Mouse (Mus musculus) neural tube, embryonic 12.5 days (tissue): ENCODE results near the gene Stard10. TPM values are rescaled to one million over a fixed set of nuclear protein-coding genes. Genes with fewer than 3 reads are reported as not detected.

Experiments
- ATAC-seq: fragments of 200-750 bp; cut with Nextera tagmentation; 2 replicates; pipeline ENCODE4 v1.8.0; 2017; ENCODE audit warnings: low read depth, mild to moderate bottlenecking, moderate TSS enrichment, moderate library complexity; ENCODE audit not compliant: low FRiP score
- H3K27ac ChIP-seq: fragments of 300-500 bp; sonication (generic); 2 replicates; pipeline ENCODE4 v1.5.1; 2016
- H3K27me3 ChIP-seq: fragments of 300-500 bp; sonication (generic); replicated peaks from 2 replicates; pipeline ENCODE4 v1.6.1; 2016; ENCODE audit warnings: mild to moderate bottlenecking
- H3K36me3 ChIP-seq: fragments of 300-500 bp; sonication (generic); 2 replicates; pipeline ENCODE4 v1.6.1; 2016; ENCODE audit warnings: mild to moderate bottlenecking
- H3K4me1 ChIP-seq: fragments of 300-500 bp; sonication (generic); 2 replicates; pipeline ENCODE4 v1.6.1; 2016
- H3K4me2 ChIP-seq: fragments of 300-500 bp; sonication (generic); replicated peaks from 2 replicates; pipeline ENCODE4 v1.6.1; 2016; ENCODE audit warnings: mild to moderate bottlenecking
- H3K4me3 ChIP-seq: fragments of 300-500 bp; sonication (generic); 2 replicates; pipeline ENCODE4 v1.5.1; 2016
- H3K9ac ChIP-seq: fragments of 300-500 bp; sonication (generic); 2 replicates; pipeline ENCODE4 v1.6.1; 2016; ENCODE audit warnings: mild to moderate bottlenecking
- H3K9me3 ChIP-seq: fragments of 300-500 bp; sonication (generic); 2 replicates; pipeline ENCODE4 v1.6.1; 2016; ENCODE audit warnings: mild to moderate bottlenecking
- WGBS: fragments of 180-500 bp; shearing (Covaris S2); methylation state at CpG from one replicate; pipeline ENCODE4 v1.1.7; 2016; 5-methylcytosine and 5-hydroxymethylcytosine counted together
- polyA plus RNA-seq: library from polyadenylated mRNA; unstranded; fragments of >200 nt; fragmentation: Nextera tagmentation; extraction: Ambion mirVana; gene quantifications from 2 replicates; pipeline ENCODE4 v1.2.1, GENCODE M21; 2016

Stard10 gene
- polyA plus RNA-seq, 1 experiment from 2014 or later = 8.2 TPM

DNA sequence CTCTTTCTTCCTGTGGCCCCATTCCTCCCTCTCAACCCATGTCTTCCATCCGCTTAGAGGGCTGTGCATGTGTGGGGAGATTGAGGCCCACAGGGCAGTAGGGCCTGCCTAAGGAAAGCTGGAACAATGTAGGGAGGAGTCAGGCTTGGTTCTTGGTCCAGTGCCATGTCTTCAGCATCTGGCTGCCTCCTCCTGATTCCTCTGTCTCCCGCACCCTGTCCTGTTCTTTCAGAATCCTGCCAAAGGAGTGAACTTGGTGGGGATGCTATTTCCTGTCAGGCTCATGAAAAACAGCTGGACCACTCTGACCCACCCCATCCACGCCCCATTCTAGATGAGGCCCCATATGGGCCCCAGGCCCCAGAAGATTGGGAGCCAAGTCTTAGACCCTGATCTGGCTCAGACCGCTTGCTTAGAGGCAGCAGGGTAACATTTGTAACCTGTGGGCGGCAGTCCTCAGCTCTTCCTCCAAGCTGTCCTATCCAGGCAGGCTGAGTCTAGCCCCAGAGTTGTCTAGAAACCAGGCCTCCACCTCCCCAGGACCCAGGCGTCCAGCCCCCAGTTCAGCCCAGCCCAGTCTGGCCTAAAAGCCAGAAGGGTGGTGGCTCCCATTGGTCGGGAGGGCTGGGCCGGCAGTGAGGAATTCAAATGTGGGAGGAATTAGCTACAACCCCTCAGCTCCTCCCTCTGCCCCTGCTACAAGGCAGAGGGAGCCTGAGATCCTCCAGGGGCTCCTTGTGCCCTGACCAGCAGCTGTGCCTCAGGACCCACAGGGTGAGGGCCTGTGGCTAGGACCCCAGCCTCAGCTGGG, 77.0 kb downstream of the Stard10 start:
- no peaks in the 10 kb centered on the region for H3K27me3 ChIP-seq
- no peak overlapping the region for H3K27ac ChIP-seq
- H3K4me1 ChIP-seq = peaks cover 8% of the 10 kb centered on the region; the same call in 1 of the 2 replicates
- H3K36me3 ChIP-seq = no peaks in the 10 kb centered on the region
- no peaks in the 10 kb centered on the region for H3K9me3 ChIP-seq
- 38% methylated on average over 8 of the region's 8 CpGs for WGBS
- ATAC-seq = no peak
- H3K4me2 ChIP-seq = no peak overlapping the region
- no peak overlapping the region for H3K9ac ChIP-seq
- no peak overlapping the region for H3K4me3 ChIP-seq

GRCm38 (mm10) chr7:101394569-101394968, 77.7 kb downstream of the Stard10 start:
- H3K36me3 ChIP-seq = no peaks in the 10 kb centered on the region
- no peak overlapping the region for H3K4me2 ChIP-seq
- no peaks in the 10 kb centered on the region for H3K9me3 ChIP-seq
- no peak for ATAC-seq
- H3K9ac ChIP-seq = no peak overlapping the region
- H3K27me3 ChIP-seq = no peaks in the 10 kb centered on the region
- WGBS = 58% methylated on average over 3 of the region's 3 CpGs
- no peak overlapping the region for H3K27ac ChIP-seq
- no peak overlapping the region for H3K4me3 ChIP-seq
- H3K4me1 ChIP-seq = peaks cover 8% of the 10 kb centered on the region; the same call in 1 of the 2 replicates

DNA sequence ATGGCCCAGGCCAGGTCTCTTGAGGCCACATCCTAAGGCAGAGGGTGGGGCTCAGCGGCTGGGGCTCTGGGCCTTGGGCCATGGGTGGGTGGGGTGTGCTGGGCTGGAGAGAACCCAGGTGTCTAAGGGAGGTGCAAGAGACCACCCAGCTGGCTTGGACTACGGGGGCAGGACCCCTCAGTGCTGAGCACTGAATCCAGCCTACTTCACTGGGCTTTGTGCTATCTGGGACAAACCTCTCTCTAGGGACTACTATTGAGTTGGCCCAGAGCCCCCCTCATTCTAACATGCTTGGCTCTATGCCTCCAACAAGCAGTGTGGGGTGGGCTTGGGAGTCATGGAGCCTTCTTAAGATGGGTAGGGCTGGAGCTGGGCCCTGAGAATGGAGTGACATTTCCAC, 78.6 kb downstream of the Stard10 start:
- peaks cover 8% of the 10 kb centered on the region; the same call in 1 of the 2 replicates for H3K4me1 ChIP-seq
- H3K36me3 ChIP-seq = no peaks in the 10 kb centered on the region
- no peak overlapping the region for H3K27ac ChIP-seq
- 90% methylated on average over 2 of the region's 2 CpGs for WGBS
- ATAC-seq = no peak
- H3K4me3 ChIP-seq = no peak overlapping the region
- H3K9ac ChIP-seq = no peak overlapping the region
- H3K27me3 ChIP-seq = no peaks in the 10 kb centered on the region
- no peaks in the 10 kb centered on the region for H3K9me3 ChIP-seq
- no peak overlapping the region for H3K4me2 ChIP-seq

Other genes with a start within 250 kb of the Stard10 start
- 34.6 and 36.5 TPM in 2 replicates for gene Fchsd2, start 224.2 kb upstream of the Stard10 start, polyA plus RNA-seq
- gene Atg16l2, start 14.8 kb upstream of the Stard10 start, polyA plus RNA-seq = 16.8 and 17.8 TPM in 2 replicates
- 8.9 and 13.7 TPM in 2 replicates for gene Arap1, start 31.0 kb downstream of the Stard10 start, polyA plus RNA-seq
- not detected in 2 replicates for gene Gm45837, start 93.8 kb downstream of the Stard10 start, polyA plus RNA-seq
- gene Pde2a, start 104.6 kb downstream of the Stard10 start, polyA plus RNA-seq = 30.7 and 40.0 TPM in 2 replicates